Mouse (Mus musculus) C2C12 (cell line): ENCODE results near the gene Retreg1. TPM values are rescaled to one million over a fixed set of nuclear protein-coding genes. Genes with fewer than 3 reads are reported as not detected.
A peak's percentile ranks its signal among the peaks of the same experiment; 100 is the strongest.

Experiments used
- H3K27me3 ChIP-seq: one replicate; pipeline ENCODE4 v1.6.1; 2011; ENCODE audit not compliant: control insufficient read depth, insufficient read depth, insufficient read length
- H3K36me3 ChIP-seq: one replicate; pipeline ENCODE4 v1.6.1; 2011; ENCODE audit not compliant: control insufficient read depth, insufficient read depth
- H3K4me3 ChIP-seq: one replicate; pipeline ENCODE4 v1.5.1; 2011; ENCODE audit warnings: mild to moderate bottlenecking, control low read depth; ENCODE audit not compliant: poor library complexity, insufficient read depth, severe bottlenecking
- H3K79me2 ChIP-seq: one replicate; pipeline ENCODE4 v1.6.1; 2011; ENCODE audit not compliant: control insufficient read depth, insufficient read depth
- H3K79me3 ChIP-seq: one replicate; pipeline ENCODE4 v1.6.1; 2011; ENCODE audit warnings: low read depth, control low read depth
- H3ac ChIP-seq: one replicate; pipeline ENCODE3; 2011; ENCODE audit warnings: low read depth; ENCODE audit not compliant: control insufficient read depth, insufficient read length
- CEBPB ChIP-seq: IDR thresholded peaks from one replicate; pipeline ENCODE4 v1.6.1; 2011; ENCODE audit warnings: low read depth, mild to moderate bottlenecking, control low read depth, moderate library complexity
- CTCF ChIP-seq: IDR thresholded peaks from one replicate; pipeline ENCODE4 v1.5.1; 2011; ENCODE audit not compliant: control insufficient read depth, insufficient read depth, insufficient read length
- FOSL1 ChIP-seq: IDR thresholded peaks from one replicate; pipeline ENCODE4 v1.8.0; 2011; ENCODE audit warnings: mild to moderate bottlenecking, low read length; ENCODE audit not compliant: poor library complexity, insufficient read depth, severe bottlenecking
- MAX ChIP-seq: IDR thresholded peaks from one replicate; pipeline ENCODE4 v1.6.1; 2011; ENCODE audit warnings: mild to moderate bottlenecking, control low read depth
- MYOD1 ChIP-seq: IDR thresholded peaks from one replicate; pipeline ENCODE4 v1.6.1; 2011; ENCODE audit warnings: low read depth; ENCODE audit not compliant: control insufficient read depth, insufficient read length
- MYOG ChIP-seq: IDR thresholded peaks from one replicate; pipeline ENCODE4 v1.6.1; 2011; ENCODE audit not compliant: control insufficient read depth, insufficient read length; ENCODE audit errors: extremely low read depth
- USF1 ChIP-seq: IDR thresholded peaks from one replicate; pipeline ENCODE4 v1.6.1; 2011; ENCODE audit warnings: low read depth, mild to moderate bottlenecking, control low read depth, moderate library complexity
- polyA plus RNA-seq: library from polyadenylated mRNA; unstranded; fragments of >200 nt; fragmentation: generic; extraction: Trizol; gene quantifications from one replicate; pipeline ENCODE4 v1.2.1, GENCODE M21; 2012; ENCODE audit warnings: missing spikeins

Gene Retreg1
- polyA plus RNA-seq, 1 experiment, result 32.8 TPM

- Histone ChIP-seq H3K79me2 (peaks cover 57% of the 10 kb centered on the region), H3ac (no peak overlapping the region), H3K36me3 (no peaks in the 10 kb centered on the region), H3K79me3 (peaks cover 6% of the 10 kb centered on the region), H3K4me3 (no peak overlapping the region), H3K27me3 (no peaks in the 10 kb centered on the region)
- no peak for TF ChIP-seq USF1
- no peak for TF ChIP-seq FOSL1
- TF ChIP-seq MYOG, result no peak
- TF ChIP-seq CTCF, result no peak
- TF ChIP-seq CEBPB, result no peak
- TF ChIP-seq MAX, result no peak
- TF ChIP-seq MYOD1, result no peak
These were observed 89.5 kb downstream of the Retreg1 start for GRCm38 (mm10) chr15:25932497-25932896.

GRCm38 (mm10) chr15:25932937-25933684 lies 90.1 kb downstream of the Retreg1 start:
- Histone ChIP-seq H3K27me3 (no peaks in the 10 kb centered on the region), H3K36me3 (no peaks in the 10 kb centered on the region), H3ac (peak overlapping the region; percentile 21), H3K79me2 (peaks cover 54% of the 10 kb centered on the region), H3K4me3 (peak overlapping the region; percentile 8), H3K79me3 (peaks cover 6% of the 10 kb centered on the region)
- TF ChIP-seq MAX (peak; percentile 40), CTCF (no peak)

GRCm38 (mm10) chr15:25933685-25934108 lies 90.7 kb downstream of the Retreg1 start:
- H3K27me3 ChIP-seq, result no peaks in the 10 kb centered on the region
- TF ChIP-seq MYOG, result no peak
- TF ChIP-seq CTCF, result no peak
- no peak for TF ChIP-seq FOSL1
- TF ChIP-seq MYOD1, result no peak
- TF ChIP-seq CEBPB, result no peak
- TF ChIP-seq USF1, result no peak
- no peak for TF ChIP-seq MAX
- H3K4me3 ChIP-seq, result peak overlapping the region; percentile 8
- H3K79me2 ChIP-seq, result peaks cover 48% of the 10 kb centered on the region
- H3K79me3 ChIP-seq, result peaks cover 6% of the 10 kb centered on the region
- H3ac ChIP-seq, result no peak overlapping the region
- no peaks in the 10 kb centered on the region for H3K36me3 ChIP-seq

- Histone ChIP-seq H3K27me3 (no peaks in the 10 kb centered on the region), H3K79me2 (peaks cover 41% of the 10 kb centered on the region), H3K36me3 (no peaks in the 10 kb centered on the region), H3ac (no peak overlapping the region), H3K79me3 (peaks cover 6% of the 10 kb centered on the region), H3K4me3 (no peak overlapping the region)
- TF ChIP-seq CTCF (no peak), MAX (no peak), FOSL1 (no peak), CEBPB (no peak), MYOD1 (no peak), USF1 (no peak), MYOG (no peak)
These were observed 91.4 kb downstream of the Retreg1 start for GRCm38 (mm10) chr15:25934411-25934810.

GRCm38 (mm10) chr15:25938496-25938895 lies 95.5 kb downstream of the Retreg1 start:
- H3K27me3 ChIP-seq, result no peaks in the 10 kb centered on the region
- H3K79me2 ChIP-seq, result peaks cover 10% of the 10 kb centered on the region
- no peak overlapping the region for H3ac ChIP-seq
- no peak overlapping the region for H3K4me3 ChIP-seq
- H3K79me3 ChIP-seq, result peaks cover 2% of the 10 kb centered on the region
- TF ChIP-seq USF1 (no peak), FOSL1 (no peak), MYOD1 (no peak), CEBPB (no peak), CTCF (no peak), MYOG (no peak), MAX (no peak)
- no peaks in the 10 kb centered on the region for H3K36me3 ChIP-seq
